Comparison of ENCODE assay signal across 9 mouse cellular contexts in genomic region chr3:82725546-82725945, GRCm38 (mm10).
A peak's percentile ranks its signal among the peaks of the same experiment; 100 is the strongest.
DNase-seq lines count a peak whose midpoint lies in the region; ATAC-seq and TF ChIP-seq lines count a peak whose summit lies in the region.
"Had no signal": no experiment of that assay in that cellular context is flagged by ENCODE, and none has a peak within 500 bp of the region (broad histone marks: within the 10 kb centered on the region; RNA-seq: fewer than 3 reads in every experiment).

No protein-coding gene starts in this region.

- H3K36me3 ChIP-seq in heart, adult 2 months (ENCODE audit: control insufficient read depth, insufficient read depth, low read length), result no peaks in the 10 kb centered on the region
- no peaks in the 10 kb centered on the region for H3K36me3 ChIP-seq in forebrain, postnatal 0 days (ENCODE audit: insufficient read depth)
- H3K36me3 ChIP-seq in thymus, adult 2 months (ENCODE audit: control insufficient read depth, insufficient read depth, low read length), result no peaks in the 10 kb centered on the region
- H3K36me3 ChIP-seq: limb, embryonic 13.5 days had no signal

- intact Hi-C loops in heart, adult 2 months (cut with DNase I), result loop anchor here (5.0 kb wide), 1 partner anchor 358 kb away; no protein-coding TSS in a partner anchor

- no peak for TF ChIP-seq POLR2A in heart, adult 2 months (IDR thresholded peaks at IDR 0.05; ENCODE audit: insufficient read depth, low read depth, low read length)
- TF ChIP-seq POLR2A in thymus, adult 2 months (IDR thresholded peaks at IDR 0.05; ENCODE audit: control insufficient read depth, extremely low read depth, insufficient read depth, low read length, poor library complexity), result no peak

- H3K27ac ChIP-seq in heart, adult 2 months, result no peak overlapping the region
- no peak overlapping the region for H3K27ac ChIP-seq in forebrain, postnatal 0 days (ENCODE audit: low read depth, low read length)
- no peak overlapping the region for H3K27ac ChIP-seq in thymus, adult 2 months (ENCODE audit: control insufficient read depth, insufficient read depth, low read length)
- H3K27ac ChIP-seq: limb, embryonic 13.5 days had no signal

- no peaks in the 10 kb centered on the region for H3K9me3 ChIP-seq in forebrain, postnatal 0 days (ENCODE audit: low read length)
- H3K9me3 ChIP-seq: limb, embryonic 13.5 days had no signal

- TF ChIP-seq CTCF in heart, adult 2 months (IDR thresholded peaks at IDR 0.05), result peak; percentile 87
- peak; percentile 80 for TF ChIP-seq CTCF in forebrain, postnatal 0 days (IDR thresholded peaks at IDR 0.05; ENCODE audit: low read depth)
- TF ChIP-seq CTCF in thymus, adult 2 months (IDR thresholded peaks at IDR 0.05; ENCODE audit: borderline replicate concordance, control insufficient read depth, extremely low read depth, insufficient read depth, low read length, poor library complexity), result peak; percentile 41; the same call in 1 of the 2 replicates

- H3K79me2 ChIP-seq in heart, adult 2 months (replicated peaks; ENCODE audit: control insufficient read depth, insufficient read depth, low read length), result no peaks in the 10 kb centered on the region

- DNase-seq in heart, adult 2 months, result peak; percentile 14 to 52
- no peak for DNase-seq in heart, adult 11 months
- peak; percentile 69 for DNase-seq in ES-CJ7 (ENCODE audit: low read depth, low spot score)
- DNase-seq in forebrain, postnatal 0 days, result peak; percentile 33
- DNase-seq in layer of hippocampus, postnatal 36 days, result peak; percentile 37
- peak; percentile 62 for DNase-seq in mesoderm, embryonic 11.5 days (ENCODE audit: low read depth, low spot score)
- DNase-seq in thymus, adult 2 months, result peak; percentile 24

- no peak overlapping the region for H3K9ac ChIP-seq in heart, adult 2 months (ENCODE audit: low read depth, low read length)
- H3K9ac ChIP-seq in forebrain, postnatal 0 days, result no peak overlapping the region
- H3K9ac ChIP-seq: limb, embryonic 13.5 days had no signal

- no peak overlapping the region for H3K4me2 ChIP-seq in forebrain, postnatal 0 days (ENCODE audit: low read depth)
- H3K4me2 ChIP-seq: limb, embryonic 13.5 days had no signal

- 25% methylated on average over 3 of the region's 3 CpGs for WGBS in heart, adult 2 months
- WGBS in forebrain, postnatal 0 days, result 21% methylated on average over 3 of the region's 3 CpGs
- WGBS in thymus, adult 2 months, result 30% methylated on average over 3 of the region's 3 CpGs

- H3K4me1 ChIP-seq in heart, adult 2 months (ENCODE audit: control insufficient read depth, insufficient read depth, low read length), result no peaks in the 10 kb centered on the region
- no peaks in the 10 kb centered on the region for H3K4me1 ChIP-seq in forebrain, postnatal 0 days (ENCODE audit: insufficient read depth)
- H3K4me1 ChIP-seq in thymus, adult 2 months (replicated peaks; ENCODE audit: control insufficient read depth, insufficient read depth, low read length), result no peaks in the 10 kb centered on the region
- H3K4me1 ChIP-seq: limb, embryonic 13.5 days had no signal

- no peaks in the 10 kb centered on the region for H3K27me3 ChIP-seq in heart, adult 2 months (ENCODE audit: control insufficient read depth, insufficient read depth, low read length)
- no peaks in the 10 kb centered on the region for H3K27me3 ChIP-seq in forebrain, postnatal 0 days (ENCODE audit: insufficient read depth, low read length)
- H3K27me3 ChIP-seq in thymus, adult 2 months (ENCODE audit: control insufficient read depth, insufficient read depth, low read length), result no peaks in the 10 kb centered on the region
- H3K27me3 ChIP-seq: limb, embryonic 13.5 days had no signal

- no peak overlapping the region for H3K4me3 ChIP-seq in heart, adult 2 months
- no peak overlapping the region for H3K4me3 ChIP-seq in forebrain, postnatal 0 days (ENCODE audit: low read depth, low read length)
- H3K4me3 ChIP-seq in thymus, adult 2 months (ENCODE audit: control insufficient read depth, insufficient read depth, low read length), result no peak overlapping the region
- H3K4me3 ChIP-seq: limb, embryonic 13.5 days had no signal

- no peak for TF ChIP-seq EP300 in heart, adult 2 months (IDR thresholded peaks at IDR 0.05; ENCODE audit: insufficient read depth, low read depth, low read length)

- peak; percentile 43; the same call in 1 of the 2 replicates for ATAC-seq in cerebellum, adult (ENCODE audit: insufficient number of reproducible peaks, low FRiP score, low TSS enrichment)
- no peak for ATAC-seq in forebrain, postnatal 0 days
